Mouse (Mus musculus): ENCODE results near the gene Prkcq. TPM values are rescaled to one million over a fixed set of nuclear protein-coding genes. Genes with fewer than 3 reads are reported as not detected.
A peak's percentile ranks its signal among the peaks of the same experiment; 100 is the strongest.

Gene Prkcq
- polyA plus RNA-seq (2014; fragmentation: Nextera tagmentation; extraction: Ambion mirVana): 2.3 and 2.5 TPM in 2 replicates

GRCm38 (mm10) chr2:11171754-11172501 lies at the start of gene Prkcq:
TSS of gene Prkcq (plus strand) at chr2:11172108.
- Histone ChIP-seq H3K4me1 (ENCODE audit: control insufficient read depth, insufficient read depth, low read length) (peaks cover 9% of the 10 kb centered on the region), H3K9me3 (ENCODE audit: control insufficient read depth, low read length) (no peaks in the 10 kb centered on the region), H3K9ac (ENCODE audit: low read length) (peak within 1 kb of the TSS; percentile 51), H3K27me3 (ENCODE audit: control insufficient read depth, insufficient read depth, low read length) (peaks cover 3% of the 10 kb centered on the region; the same call in 1 of the 2 replicates), H3K4me2 (peak within 1 kb of the TSS; percentile 80), H3K36me3 (ENCODE audit: control insufficient read depth, insufficient read depth, low read length) (no peaks in the 10 kb centered on the region), H3K4me3 (ENCODE audit: low read depth, low read length) (peak within 1 kb of the TSS; percentile 42), H3K27ac (ENCODE audit: low read depth, low read length) (no peak within 1 kb of the TSS)
- ATAC-seq (ENCODE audit: low FRiP score) (peak; percentile 91), DNase-seq (ENCODE audit: low spot score, missing footprints) (peak; percentile 96)
- 3% methylated on average over 45 of the region's 51 CpGs for WGBS

DNA sequence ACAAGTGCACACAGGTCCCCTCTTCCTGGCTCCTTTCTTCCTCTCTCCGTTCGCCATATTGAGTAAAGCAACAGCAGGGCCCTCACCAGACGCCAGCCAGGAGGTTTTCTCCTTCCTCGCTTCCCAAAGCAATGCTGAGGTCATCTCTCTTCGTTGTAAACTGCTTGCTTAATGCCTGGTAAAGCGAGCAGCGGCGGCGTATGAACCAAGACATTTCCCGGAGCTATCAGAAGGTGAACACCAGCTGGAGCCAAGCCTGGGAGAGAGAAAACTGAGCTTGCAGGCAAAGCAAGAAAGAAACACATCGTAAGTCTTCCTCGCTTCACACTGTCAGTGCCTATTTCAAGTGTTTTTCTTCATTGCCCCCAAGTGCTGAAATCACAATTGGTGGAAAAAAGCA lies 41.0 kb upstream of the Prkcq start:
- no peaks in the 10 kb centered on the region for H3K27me3 ChIP-seq (ENCODE audit: control insufficient read depth, insufficient read depth, low read length)
- DNase-seq (ENCODE audit: low spot score, missing footprints) (no peak), ATAC-seq (ENCODE audit: low FRiP score) (no peak)
- H3K27ac ChIP-seq (ENCODE audit: low read depth, low read length): no peak overlapping the region
- 91% methylated on average over 12 of the region's 12 CpGs for WGBS
- H3K4me3 ChIP-seq (ENCODE audit: low read depth, low read length): no peak overlapping the region
- no peaks in the 10 kb centered on the region for H3K36me3 ChIP-seq (ENCODE audit: control insufficient read depth, insufficient read depth, low read length)
- H3K4me2 ChIP-seq: no peak overlapping the region
- no peaks in the 10 kb centered on the region for H3K9me3 ChIP-seq (ENCODE audit: control insufficient read depth, low read length)
- H3K9ac ChIP-seq (ENCODE audit: low read length): no peak overlapping the region
- no peaks in the 10 kb centered on the region for H3K4me1 ChIP-seq (ENCODE audit: control insufficient read depth, insufficient read depth, low read length)

DNA sequence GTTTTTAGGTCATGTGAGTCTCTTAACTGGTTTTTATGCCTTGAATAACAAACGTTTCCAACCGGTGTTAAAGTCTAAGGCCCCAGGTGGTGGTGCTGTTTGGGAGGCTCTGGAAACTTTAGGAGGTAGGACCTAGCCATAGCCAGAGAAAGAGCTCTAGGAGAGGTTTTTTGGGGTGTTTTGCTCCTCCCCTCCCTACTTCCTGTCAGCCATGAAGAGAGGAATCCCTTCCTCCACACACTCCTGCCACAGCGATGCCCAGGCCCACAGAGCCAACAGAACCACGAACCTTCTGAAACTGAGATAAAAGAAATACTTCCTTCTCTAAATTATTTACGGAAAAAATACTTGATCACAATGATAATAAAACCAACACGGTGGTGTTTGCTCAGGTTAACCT lies 36.2 kb upstream of the Prkcq start:
- Histone ChIP-seq H3K4me3 (ENCODE audit: low read depth, low read length) (no peak overlapping the region), H3K9ac (ENCODE audit: low read length) (no peak overlapping the region), H3K36me3 (ENCODE audit: control insufficient read depth, insufficient read depth, low read length) (no peaks in the 10 kb centered on the region), H3K27me3 (ENCODE audit: control insufficient read depth, insufficient read depth, low read length) (no peaks in the 10 kb centered on the region), H3K4me2 (no peak overlapping the region), H3K4me1 (ENCODE audit: control insufficient read depth, insufficient read depth, low read length) (no peaks in the 10 kb centered on the region), H3K27ac (ENCODE audit: low read depth, low read length) (no peak overlapping the region), H3K9me3 (ENCODE audit: control insufficient read depth, low read length) (no peaks in the 10 kb centered on the region; the same call in 1 of the 2 replicates)
- WGBS: 77% methylated on average over 6 of the region's 6 CpGs
- no peak for ATAC-seq (ENCODE audit: low FRiP score)
- DNase-seq (ENCODE audit: low spot score, missing footprints): no peak

GRCm38 (mm10) chr2:11138076-11138475 lies 33.8 kb upstream of the Prkcq start:
- ATAC-seq (ENCODE audit: low FRiP score) (no peak), DNase-seq (ENCODE audit: low spot score, missing footprints) (no peak)
- Histone ChIP-seq H3K27ac (ENCODE audit: low read depth, low read length) (no peak overlapping the region), H3K27me3 (ENCODE audit: control insufficient read depth, insufficient read depth, low read length) (no peaks in the 10 kb centered on the region), H3K4me2 (no peak overlapping the region), H3K9ac (ENCODE audit: low read length) (no peak overlapping the region), H3K4me3 (ENCODE audit: low read depth, low read length) (no peak overlapping the region), H3K36me3 (ENCODE audit: control insufficient read depth, insufficient read depth, low read length) (no peaks in the 10 kb centered on the region), H3K4me1 (ENCODE audit: control insufficient read depth, insufficient read depth, low read length) (no peaks in the 10 kb centered on the region), H3K9me3 (ENCODE audit: control insufficient read depth, low read length) (no peaks in the 10 kb centered on the region; the same call in 1 of the 2 replicates)
- WGBS: 93% methylated on average over 6 of the region's 6 CpGs

- ATAC-seq (ENCODE audit: low FRiP score) (no peak), DNase-seq (ENCODE audit: low spot score, missing footprints) (no peak)
- Histone ChIP-seq H3K36me3 (ENCODE audit: control insufficient read depth, insufficient read depth, low read length) (no peaks in the 10 kb centered on the region), H3K4me2 (no peak overlapping the region), H3K9ac (ENCODE audit: low read length) (no peak overlapping the region), H3K4me1 (ENCODE audit: control insufficient read depth, insufficient read depth, low read length) (no peaks in the 10 kb centered on the region), H3K4me3 (ENCODE audit: low read depth, low read length) (no peak overlapping the region), H3K27ac (ENCODE audit: low read depth, low read length) (no peak overlapping the region), H3K27me3 (ENCODE audit: control insufficient read depth, insufficient read depth, low read length) (no peaks in the 10 kb centered on the region), H3K9me3 (ENCODE audit: control insufficient read depth, low read length) (no peaks in the 10 kb centered on the region; the same call in 1 of the 2 replicates)
- 88% methylated on average over 1 of the region's 1 CpGs for WGBS
These were observed 32.3 kb upstream of the Prkcq start for GRCm38 (mm10) chr2:11139518-11140152.

GRCm38 (mm10) chr2:11140385-11140784 lies 31.5 kb upstream of the Prkcq start:
- Histone ChIP-seq H3K9ac (ENCODE audit: low read length) (no peak overlapping the region), H3K27ac (ENCODE audit: low read depth, low read length) (no peak overlapping the region), H3K36me3 (ENCODE audit: control insufficient read depth, insufficient read depth, low read length) (no peaks in the 10 kb centered on the region), H3K4me3 (ENCODE audit: low read depth, low read length) (no peak overlapping the region), H3K4me1 (ENCODE audit: control insufficient read depth, insufficient read depth, low read length) (no peaks in the 10 kb centered on the region), H3K9me3 (ENCODE audit: control insufficient read depth, low read length) (no peaks in the 10 kb centered on the region; the same call in 1 of the 2 replicates), H3K4me2 (no peak overlapping the region), H3K27me3 (ENCODE audit: control insufficient read depth, insufficient read depth, low read length) (no peaks in the 10 kb centered on the region)
- 87% methylated on average over 3 of the region's 3 CpGs for WGBS
- ATAC-seq (ENCODE audit: low FRiP score) (no peak), DNase-seq (ENCODE audit: low spot score, missing footprints) (no peak)

DNA sequence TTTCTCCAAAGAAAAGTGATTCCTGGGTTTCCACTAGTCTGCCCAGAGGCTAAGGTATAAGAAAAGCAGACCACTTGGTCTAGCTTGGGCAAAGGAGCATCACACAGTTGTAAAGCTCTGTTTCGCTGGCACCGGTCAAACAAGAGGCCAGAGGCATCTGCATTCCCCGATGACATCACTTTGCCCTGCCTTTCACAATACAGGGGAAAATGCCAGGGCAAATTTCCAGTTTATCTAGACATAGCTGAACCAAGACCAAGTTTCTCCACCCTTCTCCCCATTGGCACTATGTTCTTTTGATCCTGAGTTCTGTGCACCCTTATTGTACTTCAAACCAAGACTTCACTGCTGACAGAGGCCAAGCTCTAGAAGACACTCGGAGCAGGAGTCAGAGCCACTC lies 22.8 kb upstream of the Prkcq start:
- no peaks in the 10 kb centered on the region for H3K4me1 ChIP-seq (ENCODE audit: control insufficient read depth, insufficient read depth, low read length)
- H3K9me3 ChIP-seq (ENCODE audit: control insufficient read depth, low read length): no peaks in the 10 kb centered on the region
- no peak for ATAC-seq (ENCODE audit: low FRiP score)
- no peak overlapping the region for H3K27ac ChIP-seq (ENCODE audit: low read depth, low read length)
- H3K4me3 ChIP-seq (ENCODE audit: low read depth, low read length): no peak overlapping the region
- 94% methylated on average over 4 of the region's 4 CpGs for WGBS
- H3K9ac ChIP-seq (ENCODE audit: low read length): no peak overlapping the region
- no peak for DNase-seq (ENCODE audit: low spot score, missing footprints)
- no peak overlapping the region for H3K4me2 ChIP-seq
- no peaks in the 10 kb centered on the region for H3K27me3 ChIP-seq (ENCODE audit: control insufficient read depth, insufficient read depth, low read length)
- no peaks in the 10 kb centered on the region for H3K36me3 ChIP-seq (ENCODE audit: control insufficient read depth, insufficient read depth, low read length)

GRCm38 (mm10) chr2:11150975-11151374 lies 20.9 kb upstream of the Prkcq start:
- Histone ChIP-seq H3K4me1 (ENCODE audit: control insufficient read depth, insufficient read depth, low read length) (no peaks in the 10 kb centered on the region), H3K36me3 (ENCODE audit: control insufficient read depth, insufficient read depth, low read length) (no peaks in the 10 kb centered on the region), H3K4me2 (no peak overlapping the region), H3K9me3 (ENCODE audit: control insufficient read depth, low read length) (no peaks in the 10 kb centered on the region), H3K4me3 (ENCODE audit: low read depth, low read length) (no peak overlapping the region), H3K9ac (ENCODE audit: low read length) (no peak overlapping the region), H3K27ac (ENCODE audit: low read depth, low read length) (no peak overlapping the region), H3K27me3 (ENCODE audit: control insufficient read depth, insufficient read depth, low read length) (no peaks in the 10 kb centered on the region)
- DNase-seq (ENCODE audit: low spot score, missing footprints) (no peak), ATAC-seq (ENCODE audit: low FRiP score) (no peak)
- 88% methylated on average over 7 of the region's 7 CpGs for WGBS

GRCm38 (mm10) chr2:11151655-11152323 lies 20.1 kb upstream of the Prkcq start:
- Histone ChIP-seq H3K4me3 (ENCODE audit: low read depth, low read length) (no peak overlapping the region), H3K27ac (ENCODE audit: low read depth, low read length) (no peak overlapping the region), H3K9ac (ENCODE audit: low read length) (no peak overlapping the region), H3K4me2 (no peak overlapping the region), H3K4me1 (ENCODE audit: control insufficient read depth, insufficient read depth, low read length) (no peaks in the 10 kb centered on the region), H3K9me3 (ENCODE audit: control insufficient read depth, low read length) (no peaks in the 10 kb centered on the region), H3K27me3 (ENCODE audit: control insufficient read depth, insufficient read depth, low read length) (no peaks in the 10 kb centered on the region), H3K36me3 (ENCODE audit: control insufficient read depth, insufficient read depth, low read length) (no peaks in the 10 kb centered on the region)
- ATAC-seq (ENCODE audit: low FRiP score) (no peak), DNase-seq (ENCODE audit: low spot score, missing footprints) (no peak)
- 88% methylated on average over 6 of the region's 6 CpGs for WGBS

Data from midbrain, embryonic 11.5 days (tissue).